Mouse (Mus musculus): Measurements from ENCODE around the gene Tsc22d1.
A peak's percentile ranks its signal among the peaks of the same experiment; 100 is the strongest.

- TF ChIP-seq CTCF (IDR thresholded peaks at IDR 0.05; ENCODE audit: extremely low read depth, insufficient read depth, low read length) (no peak), POLR2A (IDR thresholded peaks at IDR 0.05; ENCODE audit: extremely low read depth, insufficient read depth, low read length) (0 out of 2 replicates have a peak, but pooled peaks have one; percentile 3)
Observed at GRCm38 (mm10) chr14:76507357-76507756, 92.6 kb downstream of the Tsc22d1 start.

Data from cortical plate, adult 2 months (tissue).